Mouse (Mus musculus): ENCODE results near the gene Mab21l2. TPM values are rescaled to one million over a fixed set of nuclear protein-coding genes. Genes with fewer than 3 reads are reported as not detected.

The Mab21l2 gene
- polyA plus RNA-seq, 1 experiment from 2014 or later, result 258 TPM

DNA sequence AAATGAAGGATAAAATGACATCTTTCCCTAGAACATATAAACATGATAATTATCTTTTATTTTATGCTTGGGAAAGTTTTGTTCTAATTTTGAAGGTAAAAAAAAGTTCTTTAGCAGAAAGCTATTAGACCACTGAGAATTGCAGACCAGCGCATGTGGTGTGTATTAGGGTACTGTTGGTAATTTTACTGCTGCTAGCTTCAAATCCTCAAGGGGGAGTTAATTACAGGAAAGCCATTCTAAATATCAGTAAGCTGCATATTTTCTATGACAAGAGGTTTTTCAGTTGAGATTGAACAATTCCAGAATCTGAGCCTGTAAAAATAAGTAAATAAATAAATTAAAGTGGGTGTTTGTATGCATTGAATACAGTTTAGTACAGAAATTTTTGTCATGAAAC, 11.7 kb downstream of the Mab21l2 start:
- 56% methylated on average over 1 of the region's 1 CpGs for WGBS
- no peak overlapping the region for H3K27ac ChIP-seq
- H3K4me2 ChIP-seq, result no peak overlapping the region
- peaks cover 29% of the 10 kb centered on the region for H3K4me1 ChIP-seq (replicated peaks)
- H3K27me3 ChIP-seq, result no peaks in the 10 kb centered on the region
- H3K9me3 ChIP-seq, result no peaks in the 10 kb centered on the region
- no peak overlapping the region for H3K4me3 ChIP-seq
- ATAC-seq (ENCODE audit: low FRiP score), result no peak
- no peaks in the 10 kb centered on the region for H3K36me3 ChIP-seq
- no peak overlapping the region for H3K9ac ChIP-seq

DNA sequence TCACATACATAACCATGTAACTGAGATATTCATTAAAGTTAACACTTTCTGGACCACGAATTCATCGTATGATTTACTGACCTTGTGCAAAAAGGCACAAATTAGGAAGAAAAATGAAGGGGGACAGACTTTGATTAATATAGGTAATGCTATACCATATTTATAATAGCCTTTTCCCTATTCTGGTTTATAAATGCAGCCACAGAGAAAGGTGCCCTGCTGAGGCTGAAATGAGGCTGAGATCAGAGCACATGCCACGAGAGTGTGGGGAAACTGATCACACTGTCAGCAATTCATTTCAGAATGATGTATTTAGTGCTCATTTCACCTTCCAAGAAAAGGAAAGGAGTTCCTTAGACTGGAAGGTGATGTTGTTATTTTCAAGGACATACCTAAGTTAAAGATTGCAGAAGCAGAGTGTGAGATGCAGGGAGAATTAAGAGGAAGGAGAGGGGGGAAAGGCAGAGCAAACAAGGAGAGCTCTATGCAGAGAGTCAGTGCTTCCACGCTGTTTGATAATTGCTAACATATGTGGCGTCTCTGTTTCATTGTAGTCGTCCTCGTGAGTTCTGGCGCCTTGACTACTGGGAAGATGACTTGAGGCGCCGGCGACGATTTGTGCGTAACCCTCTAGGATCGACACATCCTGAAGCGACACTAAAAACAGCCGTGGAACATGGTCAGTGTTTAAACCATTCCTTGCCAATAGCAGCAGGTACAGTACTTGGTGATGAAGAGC, 16.7 kb downstream of the Mab21l2 start:
- H3K36me3 ChIP-seq, result no peaks in the 10 kb centered on the region
- no peak overlapping the region for H3K4me3 ChIP-seq
- peak; percentile 61; the same call in 1 of the 2 replicates for ATAC-seq (ENCODE audit: low FRiP score)
- 49% methylated on average over 16 of the region's 16 CpGs for WGBS
- H3K27me3 ChIP-seq, result no peaks in the 10 kb centered on the region
- peak overlapping the region; percentile 29 for H3K4me2 ChIP-seq
- H3K4me1 ChIP-seq (replicated peaks), result peaks cover 11% of the 10 kb centered on the region
- H3K9me3 ChIP-seq, result no peaks in the 10 kb centered on the region
- peak overlapping the region; percentile 89 for H3K27ac ChIP-seq
- no peak overlapping the region; the same call in 1 of the 2 replicates for H3K9ac ChIP-seq

DNA sequence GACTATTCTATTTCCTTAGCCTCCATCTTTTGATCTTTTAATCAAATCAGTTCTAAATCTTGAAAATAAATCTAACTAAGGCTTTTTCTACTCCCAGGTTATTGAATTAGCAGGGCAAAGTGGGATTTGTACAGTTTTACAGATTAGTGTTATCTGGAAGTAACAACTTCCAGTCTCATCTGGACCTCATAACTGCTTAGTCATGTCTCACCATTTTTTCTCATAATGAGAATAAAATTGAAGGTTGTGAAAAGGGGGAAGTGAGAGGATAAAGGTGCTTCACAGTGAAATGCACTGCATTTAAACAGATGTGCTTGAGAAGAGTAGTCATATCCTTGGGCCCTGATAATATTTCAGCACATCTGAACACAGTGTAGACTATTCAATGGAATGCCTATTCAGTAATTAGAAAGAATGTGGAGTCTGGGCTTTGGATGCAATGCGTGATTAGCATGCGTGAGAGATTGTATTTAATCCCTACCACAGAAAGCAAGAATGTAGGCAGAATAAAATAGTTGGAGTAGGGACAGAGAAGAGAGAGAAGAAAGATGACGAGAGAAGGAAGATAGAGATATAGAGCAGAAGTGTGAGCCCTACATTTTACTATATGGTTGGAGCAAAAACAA, 25.4 kb downstream of the Mab21l2 start:
- Histone ChIP-seq H3K4me1 (replicated peaks) (peaks cover 3% of the 10 kb centered on the region), H3K4me2 (no peak overlapping the region), H3K9ac (no peak overlapping the region), H3K27ac (no peak overlapping the region), H3K27me3 (no peaks in the 10 kb centered on the region), H3K9me3 (no peaks in the 10 kb centered on the region), H3K36me3 (no peaks in the 10 kb centered on the region), H3K4me3 (no peak overlapping the region)
- ATAC-seq (ENCODE audit: low FRiP score), result no peak
- 70% methylated on average over 3 of the region's 3 CpGs for WGBS

DNA sequence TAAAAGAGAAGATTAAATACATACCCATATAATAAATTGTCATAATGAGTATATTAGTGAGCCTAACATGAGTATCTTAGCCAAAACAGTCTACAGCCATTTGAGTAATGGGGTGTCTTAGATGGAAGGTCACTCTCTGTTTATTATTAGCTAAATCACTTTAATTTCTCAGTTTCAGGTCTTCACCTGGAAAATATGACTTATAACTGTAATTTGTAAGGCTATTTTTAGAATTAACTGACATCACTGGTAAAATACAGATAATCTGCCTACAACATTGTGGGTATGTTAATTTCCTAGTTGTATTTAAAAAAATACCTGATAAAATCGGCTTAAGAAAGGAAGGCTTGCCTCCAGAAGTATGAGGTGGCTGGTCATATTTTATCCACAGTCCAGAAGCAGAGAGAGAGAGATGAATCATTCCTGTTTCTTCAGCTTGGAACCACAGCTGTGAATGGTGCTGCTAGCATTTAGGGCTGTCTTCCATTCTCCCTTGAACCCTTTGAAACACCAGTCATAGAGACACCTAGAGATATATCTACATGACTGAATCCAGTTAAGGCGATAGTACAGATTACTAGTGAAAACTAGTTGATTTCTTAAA, 29.8 kb downstream of the Mab21l2 start:
- H3K36me3 ChIP-seq, result no peaks in the 10 kb centered on the region
- no peak overlapping the region for H3K27ac ChIP-seq
- no peak overlapping the region for H3K9ac ChIP-seq
- H3K9me3 ChIP-seq, result no peaks in the 10 kb centered on the region
- H3K4me1 ChIP-seq (replicated peaks), result no peaks in the 10 kb centered on the region
- H3K4me3 ChIP-seq, result no peak overlapping the region
- 86% methylated on average over 2 of the region's 2 CpGs for WGBS
- no peak for ATAC-seq (ENCODE audit: low FRiP score)
- no peak overlapping the region for H3K4me2 ChIP-seq
- no peaks in the 10 kb centered on the region for H3K27me3 ChIP-seq

DNA sequence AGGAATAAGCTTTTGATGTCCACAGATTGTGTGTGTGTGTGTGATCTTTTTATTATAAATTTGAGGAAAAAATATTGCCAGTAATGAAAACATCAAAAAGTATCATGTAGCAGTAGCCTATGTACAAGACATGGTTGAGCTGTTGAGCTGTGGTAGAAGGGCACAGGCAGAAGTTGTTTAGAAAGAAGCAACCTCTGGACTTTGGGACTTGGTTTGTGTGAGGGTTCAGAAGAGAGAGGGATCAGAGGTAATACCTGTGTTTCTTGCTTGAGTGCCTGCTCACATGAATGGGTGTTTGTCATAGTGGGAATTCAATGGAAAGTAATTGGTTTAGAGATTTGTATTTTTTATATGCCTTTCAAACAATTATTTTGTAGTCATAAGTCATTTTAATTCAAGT, 47.8 kb downstream of the Mab21l2 start:
- ATAC-seq (ENCODE audit: low FRiP score), result no peak
- Histone ChIP-seq H3K27me3 (no peaks in the 10 kb centered on the region), H3K9ac (no peak overlapping the region), H3K4me1 (replicated peaks) (no peaks in the 10 kb centered on the region), H3K27ac (no peak overlapping the region), H3K36me3 (no peaks in the 10 kb centered on the region), H3K4me2 (no peak overlapping the region), H3K4me3 (no peak overlapping the region), H3K9me3 (no peaks in the 10 kb centered on the region)
